Mouse (Mus musculus): ENCODE data around the gene Gm21704. TPM values are rescaled to one million over a fixed set of nuclear protein-coding genes. Genes with fewer than 3 reads are reported as not detected.

Gm21704 gene
- not detected for polyA plus RNA-seq (2017; shearing (Covaris generic))

GRCm38 (mm10) chrY:3410067-3410466, at the start of gene Gm21704, which contains the start of gene Gm21708:
Gene Gm21704 (minus strand): TSS chrY:3410167.
Gene Gm21708 (minus strand): TSS chrY:3410167.

GRCm38 (mm10) chrY:3345229-3345628, 64.7 kb downstream of the Gm21704 start, which contains the start of gene Gm21693:
Gene Gm21693 (minus strand): TSS chrY:3345329.

Other genes starting within 250 kb of the Gm21704 start
- not detected for gene Gm21677, start 103.7 kb downstream of the Gm21704 start, polyA plus RNA-seq (2017; shearing (Covaris generic))
- gene Gm21693, start 64.8 kb downstream of the Gm21704 start, polyA plus RNA-seq (2017; shearing (Covaris generic)) = not detected
- gene Gm21708, start within 50 bp of the Gm21704 start, polyA plus RNA-seq (2017; shearing (Covaris generic)) = not detected

Data from activated CD4-positive, CD25-positive, alpha-beta regulatory T cell (primary cell).